Mouse (Mus musculus): Measurements from ENCODE around the gene Gm14327. TPM values are rescaled to one million over a fixed set of nuclear protein-coding genes. Genes with fewer than 3 reads are reported as not detected.
"Not testable (repeated sequence)": the region's sequence is repeated elsewhere in the genome, so short reads cannot be mapped to it uniquely, and the experiment has no call there.

The Gm14327 gene
- total RNA-seq (2021), result 1 to 10 TPM; 3.0 to 6.6 TPM
- polyA plus RNA-seq (2012; rRNA removed), result 0.11 and 0.16 TPM in 2 replicates
- long read RNA-seq, partial matches to known transcripts, result 0 of 2 reads
- long read RNA-seq, other reads (novel, unspliced or antisense), result 0 of 2 reads

GRCm38 (mm10) chr2:177897046-177897578, at the start of gene Gm14327:
Gene Gm14327, plus strand, starts transcription at chr2:177897096.
- peak; percentile 20 for DNase-seq

- not testable (repeated sequence) for DNase-seq
Observed at GRCm38 (mm10) chr2:177862254-177862653, 34.6 kb upstream of the Gm14327 start.

- DNase-seq, result not testable (repeated sequence)
Observed at GRCm38 (mm10) chr2:177887743-177888142, 9.2 kb upstream of the Gm14327 start.

GRCm38 (mm10) chr2:177898171-177898570, 1.3 kb downstream of the Gm14327 start:
- peak; percentile 5 for DNase-seq

- not testable (repeated sequence) for DNase-seq
Observed at GRCm38 (mm10) chr2:177903276-177903675, 6.4 kb downstream of the Gm14327 start.

GRCm38 (mm10) chr2:177925563-177926103, 28.7 kb downstream of the Gm14327 start, which contains the start of gene Zfp972:
Gene Zfp972, minus strand, starts transcription at chr2:177925613.
- not testable (repeated sequence) for DNase-seq

Other genes starting within 250 kb of the Gm14327 start
- 10 to 100 TPM; 31.9 to 46.2 TPM for gene Gm14322, start 137.8 kb upstream of the Gm14327 start, total RNA-seq (2021)
- gene Gm14322, start 137.8 kb upstream of the Gm14327 start, polyA plus RNA-seq (2012; rRNA removed), result 0.16 and 0.30 TPM in 2 replicates
- gene Gm14325, start 56.8 kb upstream of the Gm14327 start, total RNA-seq (2021), result 100 to 1,000 TPM; 143 to 149 TPM
- gene Gm14325, start 56.8 kb upstream of the Gm14327 start, polyA plus RNA-seq (2012; rRNA removed), result 0.54 and 1.5 TPM in 2 replicates
- gene Zfp972, start 28.5 kb downstream of the Gm14327 start, total RNA-seq (2021), result 1 to 10 TPM; 2.5 to 2.9 TPM
- gene Zfp972, start 28.5 kb downstream of the Gm14327 start, polyA plus RNA-seq (2012; rRNA removed), result not detected in 2 replicates
- 10 to 100 TPM; 29.6 to 31.1 TPM for gene Gm14326, start 60.2 kb downstream of the Gm14327 start, total RNA-seq (2021)
- 0.46 and 0.89 TPM in 2 replicates for gene Gm14326, start 60.2 kb downstream of the Gm14327 start, polyA plus RNA-seq (2012; rRNA removed)
- 10 to 100 TPM; 27.7 to 33.0 TPM for gene Zfp971, start 126.2 kb downstream of the Gm14327 start, total RNA-seq (2021)
- 0.16 TPM in 1 of 2 replicates, not detected in the other for gene Zfp971, start 126.2 kb downstream of the Gm14327 start, polyA plus RNA-seq (2012; rRNA removed)
- gene Zfp931, start 181.4 kb downstream of the Gm14327 start, total RNA-seq (2021), result 10 to 100 TPM; 31.3 to 37.6 TPM
- 0.15 and 0.29 TPM in 2 replicates for gene Zfp931, start 181.4 kb downstream of the Gm14327 start, polyA plus RNA-seq (2012; rRNA removed)
- gene Phactr3, start 221.9 kb downstream of the Gm14327 start, total RNA-seq (2021), result 1 to 10 TPM in 1 of 2 experiments, under 1 TPM in 1; 0.98 to 1.3 TPM
- gene Phactr3, start 221.9 kb downstream of the Gm14327 start, polyA plus RNA-seq (2012; rRNA removed), result 0.59 and 0.67 TPM in 2 replicates

Measured in adrenal gland, adult 2 months (tissue).